Mouse (Mus musculus) heart, adult 18-20 months (tissue): ENCODE results near the gene B230217C12Rik. TPM values are rescaled to one million over a fixed set of nuclear protein-coding genes. Genes with fewer than 3 reads are reported as not detected.
"Not testable (repeated sequence)": the region's sequence is repeated elsewhere in the genome, so short reads cannot be mapped to it uniquely, and the experiment has no call there.

ENCODE experiments used
- DNase-seq, 2 experiments: peaks; one replicate each; pipeline ENCODE4 v3.0.0; 2021 to 2022; ENCODE audit warnings: mixed read lengths in 1 of 2
- total RNA-seq, 2 experiments: library from RNA; stranded (reverse); gene quantifications; 2 replicates each; pipeline ENCODE4 v1.2.3; 2021

Gene B230217C12Rik
- total RNA-seq, 2 experiments from 2014 or later: 0.51 to 0.55 TPM

DNA sequence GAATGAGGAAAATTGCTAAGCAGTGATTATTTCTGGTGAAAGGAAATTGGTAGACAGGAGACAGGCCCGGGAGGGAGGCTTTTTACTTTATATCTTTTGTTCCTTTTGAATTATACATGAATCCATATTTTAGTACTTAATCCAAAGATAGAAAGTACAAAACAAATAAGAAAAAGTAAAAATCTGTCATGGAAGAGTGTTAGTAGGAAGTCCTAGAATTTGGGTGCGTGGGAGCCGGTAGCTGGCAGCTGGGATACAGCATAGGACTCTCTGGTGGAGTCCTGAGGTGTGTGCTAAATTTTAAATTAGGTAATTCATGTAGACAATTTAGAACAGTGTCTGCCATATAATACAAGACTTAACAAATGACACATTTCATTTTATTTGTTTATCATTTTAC, 27.0 kb downstream of the B230217C12Rik start:
- DNase-seq: no peak

DNA sequence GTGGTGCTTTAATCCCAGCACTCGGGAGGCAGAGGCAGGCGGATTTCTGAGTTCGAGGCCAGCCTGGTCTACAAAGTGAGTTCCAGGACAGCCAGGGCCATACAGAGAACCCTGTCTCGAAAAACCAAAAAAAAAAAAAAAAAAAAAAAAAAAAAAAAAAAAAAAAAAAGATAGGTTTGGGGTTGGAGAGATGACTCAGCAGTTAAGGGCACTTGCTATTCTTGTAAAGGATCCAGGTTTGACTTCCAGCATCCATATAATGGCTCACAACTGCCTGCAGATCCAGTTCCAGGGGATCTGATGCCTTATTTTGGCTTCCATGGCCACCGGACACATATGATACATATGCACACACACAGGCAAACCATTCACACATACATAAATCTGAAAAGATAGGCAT, 31.8 kb downstream of the B230217C12Rik start:
- DNase-seq: not testable (repeated sequence)

DNA sequence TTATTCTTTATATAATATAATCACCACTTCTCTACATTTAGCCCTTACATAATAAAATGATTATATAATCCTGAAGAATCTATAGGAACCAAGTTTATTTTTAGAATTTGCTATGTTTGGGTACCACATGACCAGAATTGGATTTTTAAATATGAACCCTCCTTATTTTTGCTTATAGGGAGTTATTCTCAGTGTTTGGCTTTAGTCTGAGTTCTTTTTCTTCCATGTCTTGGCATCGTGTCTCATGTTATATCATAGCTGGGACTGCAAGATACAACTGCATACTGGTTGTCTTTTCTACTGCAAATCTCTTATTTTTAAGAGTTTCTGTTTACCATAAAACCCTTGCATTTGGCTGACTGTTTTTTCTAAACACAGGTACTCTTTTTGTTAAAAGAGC, 33.8 kb downstream of the B230217C12Rik start:
- DNase-seq: no peak

DNA sequence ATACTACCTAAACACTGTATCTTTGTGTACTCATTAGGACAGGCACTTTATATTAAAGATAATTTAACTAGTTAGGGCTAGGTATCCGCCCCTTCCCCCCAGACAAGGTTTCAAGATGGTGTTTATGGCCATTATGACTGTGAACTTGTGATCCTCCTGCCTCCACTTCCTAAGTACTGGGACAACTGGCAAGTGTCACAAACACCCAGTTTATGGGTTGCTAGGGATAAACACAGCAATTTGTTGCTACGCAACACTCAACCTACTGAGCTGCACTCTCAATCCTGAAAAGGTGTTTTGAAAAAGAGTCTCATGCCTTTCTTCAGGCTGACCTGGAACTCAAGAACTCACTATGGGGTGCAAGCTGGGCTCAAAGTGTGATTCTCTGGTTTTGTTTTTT, 36.8 kb downstream of the B230217C12Rik start:
- DNase-seq: no peak

DNA sequence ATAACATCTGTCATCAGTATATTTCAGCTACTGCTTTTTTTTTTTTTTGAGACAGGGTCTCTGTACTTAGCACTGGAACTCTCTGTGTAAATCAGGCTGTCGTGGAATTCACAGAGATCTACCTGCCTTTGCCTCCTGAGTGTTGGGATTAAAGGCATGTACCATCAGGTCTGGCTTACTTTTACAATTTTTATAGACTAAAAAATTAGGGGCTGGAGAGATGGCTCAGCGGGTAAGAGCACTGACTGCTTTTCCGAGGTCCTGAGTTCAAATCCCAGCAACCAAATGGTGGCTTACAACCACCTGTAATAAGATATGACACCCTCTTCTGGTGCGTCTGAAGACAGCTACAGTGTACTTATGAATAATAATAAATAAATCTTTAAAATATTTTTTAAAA, 39.8 kb downstream of the B230217C12Rik start:
- no peak for DNase-seq

DNA sequence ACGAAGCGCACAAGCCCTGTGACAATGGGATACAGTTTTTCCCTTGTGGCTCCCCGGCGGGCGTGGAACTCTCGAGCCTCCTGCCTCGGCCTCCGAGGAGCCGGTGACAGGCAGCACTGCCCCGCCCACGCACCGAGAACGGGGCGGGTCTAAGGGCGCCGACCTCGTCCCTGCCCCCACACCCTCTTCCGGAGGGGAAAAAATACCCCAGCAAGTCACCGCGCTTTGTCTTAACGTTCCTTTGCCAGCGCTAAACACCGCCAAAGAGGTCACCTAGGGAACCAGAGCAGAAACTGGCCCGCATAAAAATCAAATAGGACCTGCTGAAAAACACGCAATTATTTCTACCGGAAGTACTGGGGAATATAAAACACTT, 43.0 kb downstream of the B230217C12Rik start:
- peak; percentile 83 to 85 for DNase-seq

DNA sequence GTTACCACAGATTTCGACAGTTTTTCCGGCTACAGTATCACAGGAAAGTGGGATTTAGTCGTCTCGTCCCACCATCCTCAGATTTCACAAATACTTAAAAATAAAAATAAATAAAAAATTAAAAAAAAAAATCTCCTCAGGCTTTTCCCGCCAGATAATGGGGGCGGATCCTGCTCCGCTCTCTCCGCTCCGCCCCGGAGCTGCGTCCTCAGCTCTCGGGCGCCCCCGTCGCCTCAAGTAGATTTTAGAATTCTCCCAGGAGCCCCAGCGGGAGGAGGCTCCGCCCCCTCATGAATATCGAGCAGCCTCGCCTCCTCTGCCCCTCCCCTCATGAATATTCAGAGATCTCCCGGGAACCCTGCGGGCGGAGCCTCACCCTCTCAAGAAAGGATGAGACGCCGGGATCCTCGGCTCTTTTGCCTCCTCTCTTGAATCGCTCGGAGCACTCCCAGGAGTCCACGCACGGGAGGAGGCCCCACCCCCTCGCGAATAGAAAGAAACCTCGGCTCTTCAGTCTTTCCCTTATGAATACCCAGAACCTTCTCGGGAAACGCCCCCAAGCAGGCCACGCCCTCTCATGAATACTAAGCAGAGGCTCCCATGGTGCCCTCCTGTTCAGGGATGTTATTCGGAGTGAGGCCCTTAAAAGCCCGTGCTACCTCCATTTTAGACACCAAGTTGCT, 43.5 kb downstream of the B230217C12Rik start, which contains the start of gene Fbxo47:
Gene Fbxo47, minus strand, starts transcription at position 237 of the 683 bp plus-strand sequence.
- peak; percentile 98 for DNase-seq

DNA sequence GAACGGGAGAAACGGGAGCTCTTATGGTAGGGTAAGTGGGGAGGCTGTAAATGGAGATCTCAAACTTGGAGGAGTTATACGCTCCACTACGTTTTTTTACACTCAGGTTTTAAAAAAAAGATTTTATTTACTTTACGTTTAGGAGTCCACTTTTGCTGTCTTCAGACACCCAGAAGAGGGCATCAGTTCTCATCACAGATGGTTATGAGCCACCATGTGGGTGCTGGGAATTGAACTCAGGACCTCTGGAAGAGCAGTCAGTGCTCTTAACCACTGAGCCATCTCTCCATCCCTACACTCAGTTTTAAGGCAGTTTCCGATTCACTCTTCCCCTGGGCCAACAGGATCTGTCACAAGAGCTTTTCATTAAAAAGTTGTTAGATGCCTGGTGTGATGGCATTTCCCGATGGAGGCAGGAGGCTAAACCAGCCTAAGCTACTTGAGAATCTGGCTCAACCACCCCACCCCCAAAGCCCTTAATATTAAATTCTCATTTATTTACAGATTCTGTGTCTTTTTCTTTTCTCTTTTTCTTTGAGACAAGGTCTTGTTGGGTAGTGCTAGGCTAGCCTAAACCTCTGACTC, 44.1 kb downstream of the B230217C12Rik start:
- DNase-seq: no peak

DNA sequence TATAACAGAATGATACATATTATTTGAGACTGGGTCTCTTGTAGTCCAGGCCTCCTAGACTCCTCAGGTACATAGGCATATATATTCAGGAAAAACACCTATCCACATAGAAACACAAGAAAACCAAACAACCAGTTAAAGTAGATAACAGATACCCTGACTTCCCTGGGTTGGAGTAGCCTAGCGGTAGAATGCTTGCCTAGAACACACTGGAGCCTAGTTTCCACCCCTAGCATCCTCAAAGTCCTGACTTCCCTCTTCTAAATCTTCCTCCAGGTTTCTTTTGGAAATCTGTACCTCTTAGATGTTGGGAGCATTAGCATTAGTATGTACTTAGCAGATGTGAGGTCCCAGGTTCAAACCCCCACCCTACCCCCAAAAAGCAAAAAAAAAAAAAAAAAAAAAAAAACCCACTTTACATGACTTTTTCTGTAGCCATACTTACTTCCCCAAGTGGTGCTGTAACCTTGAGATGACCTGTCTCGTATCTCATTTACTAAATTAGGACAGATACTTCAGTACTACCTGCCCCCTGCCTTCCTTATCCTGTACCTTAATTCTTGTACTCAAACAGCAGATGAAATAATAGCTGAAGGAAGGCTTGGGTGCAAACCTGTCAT, 44.8 kb downstream of the B230217C12Rik start:
- no peak for DNase-seq

DNA sequence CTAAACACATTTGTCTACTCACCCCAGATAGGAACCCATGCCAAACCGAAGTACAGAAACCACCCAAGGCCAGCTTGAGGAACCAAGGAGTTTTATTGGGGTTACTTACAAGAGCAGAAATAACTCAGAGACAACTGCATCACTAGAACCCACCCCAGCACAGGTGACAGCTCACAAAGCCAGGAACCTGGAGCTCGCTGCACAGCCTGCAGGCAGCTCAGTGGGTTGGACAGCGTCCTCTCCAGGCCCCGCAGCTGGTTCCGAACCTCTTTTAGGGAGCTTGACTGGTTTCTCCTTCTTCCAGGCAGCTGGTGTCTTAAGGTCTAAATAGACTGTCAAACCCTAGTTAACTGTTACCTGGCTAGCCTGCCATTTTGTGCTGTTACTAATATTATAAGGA, 51.2 kb downstream of the B230217C12Rik start:
- no peak for DNase-seq

Other genes with a start within 250 kb of the B230217C12Rik start
- gene Epop, start 211.1 kb upstream of the B230217C12Rik start, total RNA-seq: 1 to 10 TPM in 1 of 2 experiments, under 1 TPM in 1; 0.84 to 1.1 TPM
- 10 to 100 TPM; 59.5 to 60.0 TPM for gene Mllt6, start 177.4 kb upstream of the B230217C12Rik start, total RNA-seq
- 100 to 1,000 TPM; 134 to 145 TPM for gene Cisd3, start 155.0 kb upstream of the B230217C12Rik start, total RNA-seq
- gene Pcgf2, start 140.3 kb upstream of the B230217C12Rik start, total RNA-seq: 1 to 10 TPM; 4.8 to 4.9 TPM
- 100 to 1,000 TPM; 135 to 150 TPM for gene Psmb3, start 137.4 kb upstream of the B230217C12Rik start, total RNA-seq
- gene Pip4k2b, start 96.1 kb upstream of the B230217C12Rik start, total RNA-seq: 10 to 100 TPM; 23.7 to 24.1 TPM
- 1 to 10 TPM; 6.4 to 8.4 TPM for gene Cwc25, start 74.2 kb upstream of the B230217C12Rik start, total RNA-seq
- not detected for gene 1700001P01Rik, start 64.9 kb upstream of the B230217C12Rik start, total RNA-seq
- 100 to 1,000 TPM; 505 to 584 TPM for gene Rpl23, start 58.3 kb upstream of the B230217C12Rik start, total RNA-seq
- 10 to 100 TPM; 34.9 to 36.6 TPM for gene Lasp1, start 41.8 kb upstream of the B230217C12Rik start, total RNA-seq
- gene Fbxo47, start 43.4 kb downstream of the B230217C12Rik start, total RNA-seq: under 1 TPM; 0.35 to 0.75 TPM
- 1 to 10 TPM; 3.2 to 4.6 TPM for gene Plxdc1, start 145.7 kb downstream of the B230217C12Rik start, total RNA-seq
- 1 to 10 TPM in 1 of 2 experiments, not detected in 1; 1.1 TPM for gene Arl5c, start 155.4 kb downstream of the B230217C12Rik start, total RNA-seq
- 1 to 10 TPM; 5.1 to 5.9 TPM for gene Cacnb1, start 182.3 kb downstream of the B230217C12Rik start, total RNA-seq
- gene Rpl19, start 185.9 kb downstream of the B230217C12Rik start, total RNA-seq: 100 to 1,000 TPM; 537 to 590 TPM
- under 1 TPM; 0.15 to 0.25 TPM for gene Stac2, start 212.7 kb downstream of the B230217C12Rik start, total RNA-seq